20 mouse cellular contexts compared by ENCODE assay signal in genomic region chr9:85839626-85840025, GRCm38 (mm10). TPM values are rescaled to one million over a fixed set of nuclear protein-coding genes. Genes with fewer than 3 reads are reported as not detected.
A peak's percentile ranks its signal among the peaks of the same experiment; 100 is the strongest.
DNase-seq lines count a peak whose midpoint lies in the region; TF ChIP-seq lines count a peak whose summit lies in the region.
"Had no signal": no experiment of that assay in that cellular context is flagged by ENCODE, and none has a peak within 500 bp of the region (broad histone marks: within the 10 kb centered on the region; RNA-seq: fewer than 3 reads in every experiment).

No protein-coding gene starts in this region.

- TF ChIP-seq POLR2A in brain, embryonic 14.5 days (IDR thresholded peaks at IDR 0.05; ENCODE audit: borderline replicate concordance, extremely low read depth, insufficient read depth, insufficient read length, poor library complexity, severe bottlenecking) = no peak

- DNase-seq in heart, adult 11 months = peak; percentile 43
- DNase-seq in heart, postnatal 14 days = no peak
- peak; percentile 9 for DNase-seq in lung, postnatal 10 days
- no peak for DNase-seq in lung, postnatal 4 days
- DNase-seq in Muller cell, postnatal 12 days (ENCODE audit: inconsistent ontology term) = peak; percentile 55
- DNase-seq in brain, embryonic 14.5 days (ENCODE audit: low read depth) = peak; percentile 54
- DNase-seq in cerebellum, adult 11-12 months = no peak
- no peak for DNase-seq in retina, postnatal 1 day
- DNase-seq: adrenal gland, adult 2 months; adrenal gland, postnatal 14 days; cerebellum, adult 18-20 months; cerebellum, adult 9-10 months; cerebellum, postnatal 14 days; forebrain, postnatal 0 days; gastrocnemius, adult 2 months; gastrocnemius, postnatal 14 days; heart, adult 2 months had no signal

- TF ChIP-seq CTCF in brain, embryonic 14.5 days (IDR thresholded peaks at IDR 0.05; ENCODE audit: borderline replicate concordance, extremely low read depth, insufficient read depth, insufficient read length) = no peak

- intact Hi-C loops in heart, postnatal 14 days (cut with DNase I) = no loop called here

RNA-seq across cellular contexts. Expression of gene Tpbg, which starts 2.6 kb away (rescaled TPM):
- total RNA-seq in heart, postnatal 14 days (2021) = 1 to 10 TPM; 2.7 to 4.2 TPM
- 16.9 and 25.0 TPM in 2 replicates for polyA plus RNA-seq in brain, embryonic 14.5 days (2012; rRNA removed)
- total RNA-seq: MEL had no signal
- polyA plus RNA-seq: CD4-positive, CD25-positive, alpha-beta regulatory T cell, adult 4 months; erythroblast, embryonic 14.5 days had no signal

Comparison
In these comparisons a context has a peak if more than half of its experiments do, and no peak if none do; other contexts are left out.
1. DNase-seq: peak in heart, adult 11 months (single experiment), lung, postnatal 10 days (single experiment), Muller cell, postnatal 12 days (single experiment) and brain, embryonic 14.5 days (single experiment); none in heart, postnatal 14 days (0 of 2), lung, postnatal 4 days (0 of 2), cerebellum, adult 11-12 months (single experiment) and retina, postnatal 1 day (single experiment).